Mouse (Mus musculus): ENCODE results near the gene Gadl1.

DNA sequence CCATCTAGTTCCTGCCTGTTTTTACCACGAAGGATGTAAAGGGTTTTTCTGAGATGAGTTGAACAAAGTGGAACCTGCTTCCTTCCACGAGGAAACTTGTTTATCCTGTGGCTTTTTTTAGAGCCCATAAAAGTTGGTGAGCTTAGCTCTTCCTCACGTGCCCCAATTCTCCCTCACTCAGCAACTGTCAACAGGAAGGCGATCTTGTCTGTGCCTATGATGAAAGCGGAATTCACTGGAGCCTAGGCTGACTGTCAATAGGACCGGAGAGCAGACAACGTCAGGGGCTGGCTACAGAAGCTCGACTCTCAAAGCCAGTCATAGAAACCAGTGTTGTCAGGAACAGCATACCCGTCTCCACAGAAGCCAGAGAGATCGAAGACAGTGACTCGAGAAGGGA lies 192.6 kb downstream of the Gadl1 start:
- TF ChIP-seq CTCF (IDR thresholded peaks at IDR 0.05; ENCODE audit: extremely low read depth, insufficient read depth, low read length) (no peak), POLR2A (IDR thresholded peaks at IDR 0.05; ENCODE audit: extremely low read depth, insufficient read depth, low read length) (no peak)

Data from cortical plate, adult 2 months (tissue).